Mouse (Mus musculus): ENCODE measurements at regions not wholly inside any gene's neighbourhood (a gene's known extent, or its start where the extent isn't known, plus 50 kb on each side); places are given as distances from the start of the nearest gene placed in this dataset.

DNA sequence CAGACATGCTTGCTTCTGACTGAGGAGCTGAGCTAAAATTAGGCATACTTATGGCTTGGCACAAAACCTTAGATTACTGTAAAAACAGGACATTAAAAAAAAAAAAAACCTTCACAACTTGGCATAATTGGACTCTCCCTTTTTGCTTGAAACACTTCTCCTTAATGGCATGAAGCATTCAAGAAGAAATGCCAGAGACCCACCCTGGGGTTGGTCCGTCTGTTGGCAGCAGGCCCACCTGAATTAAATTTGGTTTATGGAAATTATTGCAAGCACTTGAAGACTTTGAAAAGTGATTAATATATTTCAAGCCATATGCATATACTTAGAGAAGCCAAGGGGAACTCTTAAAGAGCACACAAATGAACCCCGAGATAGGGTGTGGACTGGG lies 146.8 kb upstream of the Foxq1 start:
- TF ChIP-seq POLR2AphosphoS5 (IDR thresholded peaks at IDR 0.05; ENCODE audit: insufficient replicate concordance, low read depth, low read length) (no peak), CTCF (IDR thresholded peaks at IDR 0.05; ENCODE audit: low read depth, low read length) (no peak), TAL1 (conservative IDR thresholded peaks at IDR 0.05; ENCODE audit: low read depth, low read length) (no peak), GATA1 (IDR thresholded peaks at IDR 0.05; ENCODE audit: borderline replicate concordance, low read length) (no peak)
